Mouse (Mus musculus) ES-Bruce4 (cell line): ENCODE measurements at regions not wholly inside any gene's neighbourhood (a gene's known extent, or its start where the extent isn't known, plus 50 kb on each side); places are given as distances from the start of the nearest gene placed in this dataset.

Source experiments
- CTCF ChIP-seq: IDR thresholded peaks from one replicate; pipeline ENCODE4 v1.8.1; 2011; ENCODE audit warnings: low read depth, low read length
- POLR2A ChIP-seq: IDR thresholded peaks from one replicate; pipeline ENCODE4 v1.8.1; 2011; ENCODE audit warnings: low read length; ENCODE audit not compliant: insufficient read depth

DNA sequence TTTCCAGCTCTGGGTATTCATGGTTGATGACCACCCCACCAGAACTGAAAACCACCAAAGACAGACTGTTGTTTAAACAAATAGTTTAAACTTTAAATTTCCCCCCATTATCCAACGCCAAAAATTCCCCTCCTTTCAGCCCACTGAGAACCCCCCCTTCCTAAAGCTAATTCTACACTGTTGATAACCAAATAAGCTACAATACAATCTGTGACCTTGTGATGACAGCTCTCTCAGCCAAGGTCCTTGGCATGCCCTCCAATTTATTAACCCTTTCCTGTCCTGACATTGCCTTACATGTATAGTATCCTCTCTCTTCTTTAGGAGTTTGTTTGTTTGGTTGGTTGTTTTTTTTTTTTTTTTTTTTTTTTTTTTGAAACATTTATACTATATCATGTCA, 346.8 kb upstream of the Negr1 start:
- no peak for TF ChIP-seq POLR2A
- TF ChIP-seq CTCF: no peak
